Mouse (Mus musculus): ENCODE data around the gene Nptn. TPM values are rescaled to one million over a fixed set of nuclear protein-coding genes. Genes with fewer than 3 reads are reported as not detected.

The Nptn gene
- polyA plus RNA-seq, 1 experiment = 425 TPM

DNA sequence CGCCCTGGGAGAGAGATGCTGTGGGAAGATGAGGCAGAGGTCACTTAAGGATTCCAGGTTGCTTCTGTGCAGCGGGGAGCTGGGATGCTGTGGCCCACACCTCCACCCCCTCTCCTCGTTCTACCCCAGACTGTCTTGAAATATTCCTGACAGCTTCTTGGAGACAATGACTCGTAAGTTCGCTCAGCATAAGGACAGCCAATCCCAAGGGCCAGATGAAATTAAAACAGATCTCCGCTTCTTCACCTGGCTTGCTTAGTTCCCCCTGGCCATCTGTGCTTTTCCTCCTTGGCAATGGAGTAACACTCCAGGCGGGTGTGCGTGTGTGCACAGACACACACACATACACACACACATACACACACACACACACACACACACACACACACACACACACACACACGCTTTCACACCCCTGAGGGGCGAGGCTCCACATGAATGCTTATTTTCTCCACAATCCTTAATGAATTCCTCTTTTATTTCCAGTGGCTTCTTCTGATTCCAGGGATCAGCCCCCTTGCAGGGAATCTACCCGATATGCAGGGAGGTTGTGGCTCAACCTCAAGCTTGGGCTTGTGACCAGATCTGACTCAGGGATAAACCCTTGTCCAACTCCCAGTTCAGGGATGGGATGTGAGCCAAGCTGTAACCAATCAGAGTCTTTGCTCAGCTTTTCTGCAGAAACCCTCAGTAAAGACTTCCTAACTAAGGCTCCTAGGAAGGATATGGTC, 35.2 kb upstream of the Nptn start:
- H3K4me1 ChIP-seq (ENCODE audit: control insufficient read depth, insufficient read depth, low read length) = peaks cover 42% of the 10 kb centered on the region
- 42% methylated on average over 11 of the region's 11 CpGs for WGBS
- H3K27ac ChIP-seq (ENCODE audit: insufficient read depth, low read depth, low read length) = peak overlapping the region; percentile 51
- no peak overlapping the region for H3K4me3 ChIP-seq (ENCODE audit: insufficient read depth, low read depth, low read length)
- TF ChIP-seq CTCF (IDR thresholded peaks at IDR 0.05; ENCODE audit: insufficient read depth, low read depth, low read length) = no peak
- 0 out of 2 replicates have a peak, but pooled peaks have one; percentile 12 for TF ChIP-seq POLR2A (IDR thresholded peaks at IDR 0.05; ENCODE audit: insufficient read depth, low read depth, low read length)

DNA sequence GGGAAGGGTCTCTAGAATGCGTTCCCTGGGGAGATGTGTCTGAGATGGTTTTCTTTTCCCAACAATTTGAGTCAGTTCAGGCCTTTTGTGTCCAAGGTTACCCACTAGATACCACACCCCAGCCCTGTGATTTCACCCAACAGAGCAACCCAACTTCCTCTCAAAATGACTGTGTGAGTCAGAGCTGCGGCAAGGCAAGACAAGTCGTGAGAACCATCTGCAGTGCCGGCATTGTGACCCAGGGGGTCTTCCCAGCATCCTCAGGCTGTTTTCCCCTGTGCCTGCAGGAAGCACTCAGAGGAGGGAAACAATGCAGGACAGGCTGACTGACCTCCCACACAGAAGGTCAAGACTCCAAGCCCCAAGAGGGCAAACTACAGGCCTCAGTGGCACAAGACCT, 33.1 kb upstream of the Nptn start:
- 39% methylated on average over 4 of the region's 4 CpGs for WGBS
- TF ChIP-seq CTCF (IDR thresholded peaks at IDR 0.05; ENCODE audit: insufficient read depth, low read depth, low read length) (no peak), POLR2A (IDR thresholded peaks at IDR 0.05; ENCODE audit: insufficient read depth, low read depth, low read length) (no peak)
- no peak overlapping the region for H3K4me3 ChIP-seq (ENCODE audit: insufficient read depth, low read depth, low read length)
- H3K4me1 ChIP-seq (ENCODE audit: control insufficient read depth, insufficient read depth, low read length) = peaks cover 42% of the 10 kb centered on the region
- peak overlapping the region; percentile 66 for H3K27ac ChIP-seq (ENCODE audit: insufficient read depth, low read depth, low read length)

DNA sequence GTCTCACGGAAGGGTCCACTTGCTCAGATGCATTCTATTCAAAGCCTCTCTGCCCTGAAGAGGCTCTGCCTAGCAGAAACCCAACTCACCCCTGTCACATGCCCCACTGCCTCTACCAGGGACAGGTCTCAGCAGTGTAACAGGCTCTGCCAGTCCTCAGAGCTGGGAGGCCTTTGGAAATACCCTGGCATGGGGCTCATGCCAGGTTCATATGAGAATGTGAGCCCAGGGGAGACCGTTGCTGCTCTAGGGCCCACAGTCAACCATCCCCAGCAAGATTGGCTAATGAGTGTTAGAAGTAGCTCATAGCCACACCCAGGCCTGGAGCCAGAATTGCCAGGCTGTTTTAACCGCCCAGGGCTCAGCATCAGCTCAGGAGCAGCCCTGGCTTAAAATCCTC, 32.3 kb upstream of the Nptn start:
- peaks cover 42% of the 10 kb centered on the region for H3K4me1 ChIP-seq (ENCODE audit: control insufficient read depth, insufficient read depth, low read length)
- H3K4me3 ChIP-seq (ENCODE audit: insufficient read depth, low read depth, low read length) = no peak overlapping the region
- TF ChIP-seq CTCF (IDR thresholded peaks at IDR 0.05; ENCODE audit: insufficient read depth, low read depth, low read length) = no peak
- no peak for TF ChIP-seq POLR2A (IDR thresholded peaks at IDR 0.05; ENCODE audit: insufficient read depth, low read depth, low read length)
- H3K27ac ChIP-seq (ENCODE audit: insufficient read depth, low read depth, low read length) = peak overlapping the region; percentile 66
- WGBS = 61% methylated on average over 3 of the region's 3 CpGs

DNA sequence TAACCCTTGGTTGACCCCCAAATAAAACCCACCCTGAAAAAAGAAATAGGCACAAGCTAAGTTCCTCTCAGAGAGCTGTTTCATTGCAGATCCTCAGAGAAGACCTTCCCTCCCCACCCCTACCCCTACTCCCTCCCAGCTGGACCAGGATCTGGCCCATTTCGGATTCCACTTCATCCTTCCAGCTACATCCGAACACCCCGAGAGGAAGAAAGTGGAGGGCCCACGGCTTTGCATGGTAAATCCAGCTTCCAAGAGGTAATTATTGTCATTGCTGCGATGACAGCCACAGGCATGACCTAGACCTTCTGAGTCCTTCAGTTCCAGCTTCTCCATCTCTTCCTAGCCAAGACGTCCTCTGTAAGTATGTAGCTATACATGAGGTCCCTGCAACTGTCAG, 31.1 kb upstream of the Nptn start:
- Histone ChIP-seq H3K4me1 (ENCODE audit: control insufficient read depth, insufficient read depth, low read length) (peaks cover 38% of the 10 kb centered on the region), H3K4me3 (ENCODE audit: insufficient read depth, low read depth, low read length) (no peak overlapping the region), H3K27ac (ENCODE audit: insufficient read depth, low read depth, low read length) (no peak overlapping the region)
- 83% methylated on average over 6 of the region's 6 CpGs for WGBS
- TF ChIP-seq CTCF (IDR thresholded peaks at IDR 0.05; ENCODE audit: insufficient read depth, low read depth, low read length) = no peak
- TF ChIP-seq POLR2A (IDR thresholded peaks at IDR 0.05; ENCODE audit: insufficient read depth, low read depth, low read length) = no peak

DNA sequence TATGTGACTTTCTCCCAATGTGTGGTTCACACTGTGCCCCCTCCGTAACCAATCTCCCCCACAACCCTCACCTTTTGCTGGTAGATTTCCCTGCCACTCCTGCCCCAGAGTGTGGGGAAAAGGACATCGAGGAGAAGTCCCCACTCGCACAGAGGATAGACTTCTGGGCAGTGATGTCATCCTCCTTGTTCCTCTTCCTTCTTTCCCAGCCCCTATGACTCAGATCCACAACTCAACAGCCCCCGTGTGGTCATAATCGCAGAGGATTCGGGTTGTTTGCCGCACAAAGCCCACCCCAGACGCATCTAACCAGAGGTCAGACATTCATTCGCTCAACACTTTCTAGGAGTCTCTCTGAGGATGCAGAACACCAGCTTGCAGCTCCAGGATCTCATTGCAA, 30.0 kb upstream of the Nptn start:
- Histone ChIP-seq H3K4me1 (ENCODE audit: control insufficient read depth, insufficient read depth, low read length) (peaks cover 30% of the 10 kb centered on the region), H3K27ac (ENCODE audit: insufficient read depth, low read depth, low read length) (peak overlapping the region; percentile 33), H3K4me3 (ENCODE audit: insufficient read depth, low read depth, low read length) (no peak overlapping the region)
- WGBS = 41% methylated on average over 9 of the region's 9 CpGs
- TF ChIP-seq CTCF (IDR thresholded peaks at IDR 0.05; ENCODE audit: insufficient read depth, low read depth, low read length) (no peak), POLR2A (IDR thresholded peaks at IDR 0.05; ENCODE audit: insufficient read depth, low read depth, low read length) (no peak)

DNA sequence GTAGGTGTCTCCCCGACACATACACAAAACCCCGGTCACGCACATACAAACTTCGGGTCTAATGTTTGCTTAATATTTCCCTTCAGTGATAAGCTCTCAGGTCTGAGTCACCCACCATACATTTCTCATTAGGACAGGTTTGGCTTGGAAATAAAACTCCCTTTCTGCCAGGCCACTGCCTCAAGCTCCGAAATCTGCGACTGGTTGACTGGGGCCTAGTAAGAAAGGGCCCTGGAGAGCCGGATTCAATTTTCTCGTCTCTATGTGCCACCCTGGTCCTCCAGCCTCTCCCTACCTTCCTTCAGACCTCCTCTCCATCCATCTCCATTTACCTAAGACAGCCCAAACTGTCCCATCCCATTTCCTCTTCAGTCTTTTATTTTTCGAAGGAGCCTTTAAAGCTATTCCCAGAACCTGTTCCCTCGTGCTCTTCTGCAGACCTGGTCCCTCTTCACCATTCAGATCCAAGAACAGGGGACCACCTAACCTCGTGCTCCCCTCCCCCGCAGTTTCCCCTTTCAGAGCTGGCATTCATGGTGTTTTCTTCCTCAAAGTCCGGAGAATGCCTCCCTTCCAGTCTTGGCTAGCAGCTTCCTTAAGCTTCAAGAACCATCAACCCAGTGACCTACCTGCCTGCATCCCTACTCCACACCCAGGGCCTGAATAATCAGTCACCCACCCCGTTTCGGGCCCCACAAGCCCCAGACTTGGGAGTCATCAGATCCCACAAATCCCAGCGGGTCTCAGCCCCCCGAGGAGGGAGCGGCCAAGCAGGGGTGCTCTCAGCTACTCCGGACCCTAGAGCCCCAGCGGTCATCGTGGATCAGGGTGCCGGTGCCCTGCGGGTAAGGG, 27.8 kb upstream of the Nptn start:
- TF ChIP-seq CTCF (IDR thresholded peaks at IDR 0.05; ENCODE audit: insufficient read depth, low read depth, low read length) (no peak), POLR2A (IDR thresholded peaks at IDR 0.05; ENCODE audit: insufficient read depth, low read depth, low read length) (no peak)
- 5% methylated on average over 23 of the region's 23 CpGs for WGBS
- peaks cover 23% of the 10 kb centered on the region for H3K4me1 ChIP-seq (ENCODE audit: control insufficient read depth, insufficient read depth, low read length)
- peak overlapping the region; percentile 83 for H3K27ac ChIP-seq (ENCODE audit: insufficient read depth, low read depth, low read length)
- H3K4me3 ChIP-seq (ENCODE audit: insufficient read depth, low read depth, low read length) = peak overlapping the region; percentile 55

DNA sequence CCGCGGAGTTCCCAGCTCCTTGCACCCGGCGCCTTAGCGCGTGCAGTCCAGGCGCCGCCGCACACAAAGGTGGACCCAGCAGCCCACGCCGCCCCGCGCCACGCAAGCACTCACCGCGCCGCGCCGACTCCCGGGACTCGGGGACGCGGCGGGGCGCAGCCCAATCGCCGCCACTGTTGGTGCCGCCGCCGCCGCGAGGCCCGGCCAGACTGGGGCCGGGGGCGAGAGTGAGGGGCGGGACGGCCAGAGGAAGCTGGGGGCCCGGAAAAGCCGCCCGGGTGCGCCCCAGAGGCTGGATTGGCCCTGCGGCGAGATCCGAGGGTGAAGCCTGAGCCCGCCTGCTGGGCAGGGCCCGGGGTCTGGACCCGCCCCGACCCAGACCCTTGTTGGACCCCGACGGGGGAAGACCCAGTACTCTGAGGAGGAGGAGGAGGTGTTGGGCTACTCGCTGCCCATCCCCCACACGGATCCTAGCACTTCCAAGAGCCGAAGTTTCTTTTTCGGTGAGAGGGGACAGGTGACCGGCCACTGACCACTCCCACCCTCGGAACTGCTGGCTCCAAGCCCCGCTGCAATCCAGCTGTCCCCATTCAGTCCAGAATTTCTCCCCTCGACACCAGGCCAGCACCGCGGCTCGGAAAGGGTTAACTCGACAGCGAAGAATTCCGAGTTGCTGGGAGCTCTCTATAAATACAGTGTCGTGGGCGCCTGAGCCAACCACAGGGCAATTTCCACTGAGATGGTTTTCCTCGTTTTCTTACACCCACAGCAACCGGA, 26.9 kb upstream of the Nptn start, which contains the start of gene Cd276:
Gene Cd276, minus strand, starts transcription at position 530 of the 777 bp plus-strand sequence.
- peaks cover 16% of the 10 kb centered on the region for H3K4me1 ChIP-seq (ENCODE audit: control insufficient read depth, insufficient read depth, low read length)
- WGBS = under 1% methylated on average over 68 of the region's 68 CpGs
- H3K27ac ChIP-seq (ENCODE audit: insufficient read depth, low read depth, low read length) = peak within 1 kb of the TSS; percentile 83
- peak within 1 kb of the TSS; percentile 55 for H3K4me3 ChIP-seq (ENCODE audit: insufficient read depth, low read depth, low read length)
- TF ChIP-seq POLR2A (IDR thresholded peaks at IDR 0.05; ENCODE audit: insufficient read depth, low read depth, low read length) = peak; percentile 47
- no peak for TF ChIP-seq CTCF (IDR thresholded peaks at IDR 0.05; ENCODE audit: insufficient read depth, low read depth, low read length)

DNA sequence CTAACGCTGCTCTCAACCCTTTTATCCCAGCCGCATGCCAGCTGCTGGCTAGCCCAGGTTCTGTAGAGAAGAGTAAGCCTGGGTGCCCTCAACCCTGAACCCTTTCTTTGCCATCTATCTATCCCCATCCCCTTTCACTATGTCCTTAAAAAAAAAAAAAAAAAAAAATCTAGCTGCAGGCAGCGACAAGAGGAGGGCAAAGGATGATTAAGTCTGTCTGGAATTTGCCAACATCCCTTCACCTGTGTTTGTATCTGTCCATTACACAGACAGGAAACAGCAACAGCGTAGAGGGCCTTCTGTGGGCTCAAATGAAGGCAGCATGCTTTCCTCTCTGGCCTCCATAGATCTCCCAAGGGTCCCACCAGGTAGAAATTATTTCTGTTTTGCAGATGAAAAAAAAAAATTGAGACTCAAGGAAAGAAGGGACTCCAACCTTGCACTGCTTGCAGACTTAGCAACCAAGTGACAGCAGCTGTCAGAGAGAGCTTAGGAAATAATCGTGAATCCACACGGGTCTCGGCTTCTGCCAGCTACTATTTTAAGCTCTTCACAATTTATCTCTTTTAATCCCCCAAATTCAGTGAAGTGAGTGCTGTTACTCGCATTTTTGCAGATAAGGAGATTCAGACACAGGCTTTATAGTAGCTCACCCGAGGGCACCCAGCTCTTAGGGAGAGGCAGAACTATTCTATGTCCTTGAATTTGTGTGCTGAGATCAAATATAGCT, 26.2 kb upstream of the Nptn start:
- WGBS = 10% methylated on average over 9 of the region's 9 CpGs
- Histone ChIP-seq H3K4me3 (ENCODE audit: insufficient read depth, low read depth, low read length) (peak overlapping the region; percentile 55), H3K4me1 (ENCODE audit: control insufficient read depth, insufficient read depth, low read length) (peaks cover 16% of the 10 kb centered on the region), H3K27ac (ENCODE audit: insufficient read depth, low read depth, low read length) (peak overlapping the region; percentile 83)
- TF ChIP-seq POLR2A (IDR thresholded peaks at IDR 0.05; ENCODE audit: insufficient read depth, low read depth, low read length) (no peak), CTCF (IDR thresholded peaks at IDR 0.05; ENCODE audit: insufficient read depth, low read depth, low read length) (no peak)

Measured in olfactory bulb, adult 2 months (tissue).